Mouse (Mus musculus) lung, postnatal 0 days (tissue): ENCODE data around the gene Uvrag. TPM values are rescaled to one million over a fixed set of nuclear protein-coding genes. Genes with fewer than 3 reads are reported as not detected.

ENCODE experiments used
- ATAC-seq: fragments of 200-750 bp; cut with Nextera tagmentation; 2 replicates; pipeline ENCODE4 v1.8.0; 2017; ENCODE audit warnings: moderate library complexity
- DNase-seq: peaks from one replicate; pipeline ENCODE4 v3.0.0-alpha.2; 2016; ENCODE audit warnings: low spot score
- H3K27ac ChIP-seq: fragments of 300-500 bp; sonication (generic); 2 replicates; pipeline ENCODE4 v1.5.1; 2014; ENCODE audit warnings: antibody characterized with exemption, mild to moderate bottlenecking, low read length, mixed read lengths
- H3K27me3 ChIP-seq: fragments of 300-500 bp; sonication (generic); replicated peaks from 2 replicates; pipeline ENCODE4 v1.6.1; 2014; ENCODE audit warnings: low read length, mixed read lengths; ENCODE audit not compliant: insufficient read depth
- H3K36me3 ChIP-seq: fragments of 300-500 bp; sonication (generic); 2 replicates; pipeline ENCODE4 v1.6.1; 2014; ENCODE audit warnings: low read length, mixed read lengths; ENCODE audit not compliant: insufficient read depth
- H3K4me1 ChIP-seq: fragments of 300-500 bp; sonication (generic); 2 replicates; pipeline ENCODE4 v1.6.1; 2014; ENCODE audit warnings: antibody characterized with exemption, low read depth, low read length, mixed read lengths; ENCODE audit not compliant: insufficient read depth
- H3K4me2 ChIP-seq: fragments of 300-500 bp; sonication (generic); replicated peaks from 2 replicates; pipeline ENCODE4 v1.6.1; 2014; ENCODE audit warnings: low read depth, mild to moderate bottlenecking, low read length, moderate library complexity, mixed read lengths
- H3K4me3 ChIP-seq: fragments of 300-500 bp; sonication (generic); 2 replicates; pipeline ENCODE4 v1.5.1; 2014; ENCODE audit warnings: low read depth, low read length
- H3K9ac ChIP-seq: fragments of 300-500 bp; sonication (generic); replicated peaks from 2 replicates; pipeline ENCODE4 v1.6.1; 2014; ENCODE audit warnings: low read depth, mild to moderate bottlenecking
- H3K9me3 ChIP-seq: fragments of 300-500 bp; sonication (generic); 2 replicates; pipeline ENCODE4 v1.6.1; 2016; ENCODE audit warnings: low read length, mixed read lengths
- CTCF ChIP-seq: IDR thresholded peaks from 2 replicates; pipeline ENCODE4 v1.5.1; 2016; ENCODE audit warnings: antibody characterized with exemption, mild to moderate bottlenecking
- EP300 ChIP-seq: IDR thresholded peaks from 2 replicates; pipeline ENCODE4 v1.6.1; 2016; ENCODE audit warnings: antibody characterized with exemption, mild to moderate bottlenecking, control low read depth
- WGBS: fragments of 180-500 bp; shearing (Covaris S2); extraction: QIAGEN DNeasy Blood & Tissue Kit; methylation state at CpG from one replicate; pipeline ENCODE4 v1.1.7; 2014; 5-methylcytosine and 5-hydroxymethylcytosine counted together
- polyA plus RNA-seq: library from polyadenylated mRNA; unstranded; fragments of >200 nt; fragmentation: Nextera tagmentation; extraction: Ambion mirVana; gene quantifications from 2 replicates; pipeline ENCODE4 v1.2.1, GENCODE M21; 2015

The Uvrag gene
- polyA plus RNA-seq, 1 experiment from 2014 or later, result 23.4 TPM

DNA sequence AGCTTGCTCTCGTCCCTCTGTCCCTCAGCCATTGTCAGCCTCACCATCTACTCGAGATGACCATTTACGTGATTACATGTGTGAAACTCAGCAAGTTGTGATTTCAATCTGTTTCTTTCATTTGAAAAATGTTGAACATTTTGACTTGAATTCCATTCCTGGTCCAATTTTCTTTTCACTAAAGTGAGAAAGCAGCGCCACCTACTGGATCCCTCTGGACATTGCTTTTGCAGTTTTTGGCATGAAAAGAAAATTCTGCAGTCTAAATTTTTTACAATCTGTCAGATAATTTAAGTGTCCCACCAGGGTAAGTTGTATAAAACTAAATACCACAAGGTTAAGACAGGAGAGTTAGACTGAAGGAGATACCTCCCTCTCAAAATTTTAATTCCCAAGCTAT lies 61.4 kb downstream of the Uvrag start:
- peak; percentile 75 for DNase-seq
- Histone ChIP-seq H3K27ac (no peak overlapping the region), H3K9me3 (no peaks in the 10 kb centered on the region), H3K9ac (no peak overlapping the region), H3K4me1 (no peaks in the 10 kb centered on the region), H3K4me2 (no peak overlapping the region), H3K27me3 (no peaks in the 10 kb centered on the region), H3K4me3 (no peak overlapping the region), H3K36me3 (no peaks in the 10 kb centered on the region)
- 26% methylated on average over 4 of the region's 4 CpGs for WGBS
- ATAC-seq, result no peak
- peak; percentile 82 for TF ChIP-seq CTCF
- TF ChIP-seq EP300, result no peak

DNA sequence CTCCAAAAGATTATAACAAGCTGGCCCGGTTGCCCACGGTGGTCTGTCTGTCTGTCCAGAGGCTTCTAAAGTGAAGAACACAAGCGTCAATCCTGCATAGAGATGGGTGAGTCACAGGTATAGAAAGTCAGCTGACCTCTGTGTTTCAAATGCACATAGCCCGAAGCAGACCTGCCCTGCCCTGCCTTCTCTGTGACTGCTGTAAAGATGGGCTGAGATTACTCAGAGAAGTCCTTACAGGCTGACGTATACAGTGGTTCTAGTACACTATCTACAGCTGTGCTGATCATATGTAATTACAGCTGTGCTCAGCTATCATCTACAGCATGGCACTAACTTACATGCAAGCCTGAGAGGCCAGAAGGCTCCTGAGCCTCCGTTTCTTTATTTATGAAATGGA lies 62.1 kb downstream of the Uvrag start:
- ATAC-seq (no peak), DNase-seq (no peak)
- Histone ChIP-seq H3K9ac (no peak overlapping the region), H3K27me3 (no peaks in the 10 kb centered on the region), H3K4me1 (no peaks in the 10 kb centered on the region), H3K4me3 (no peak overlapping the region), H3K4me2 (no peak overlapping the region), H3K27ac (no peak overlapping the region), H3K9me3 (no peaks in the 10 kb centered on the region), H3K36me3 (no peaks in the 10 kb centered on the region)
- no peak for TF ChIP-seq EP300
- TF ChIP-seq CTCF, result no peak
- WGBS, result 82% methylated on average over 6 of the region's 6 CpGs

DNA sequence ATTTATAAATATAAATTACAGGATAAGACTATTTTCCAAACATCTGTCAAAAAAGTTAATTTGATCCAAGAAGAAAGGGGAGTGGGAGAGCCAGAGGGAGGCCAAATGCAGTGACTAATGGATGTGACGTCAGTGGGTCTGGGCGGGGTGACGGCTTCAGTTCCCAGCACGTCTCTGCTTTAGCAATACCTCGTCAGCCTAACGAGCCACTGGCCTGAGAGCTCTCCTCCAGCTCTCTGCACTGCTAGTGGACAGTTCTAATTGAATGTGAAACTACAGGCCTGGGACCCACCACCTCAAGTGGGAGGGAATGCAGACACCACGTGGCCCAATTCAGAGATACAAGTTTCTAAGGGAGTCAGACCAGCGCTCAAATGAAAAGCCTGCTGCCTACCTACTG lies 63.7 kb downstream of the Uvrag start:
- WGBS, result 28% methylated on average over 8 of the region's 8 CpGs
- no peak overlapping the region for H3K27ac ChIP-seq
- DNase-seq, result peak; percentile 69

DNA sequence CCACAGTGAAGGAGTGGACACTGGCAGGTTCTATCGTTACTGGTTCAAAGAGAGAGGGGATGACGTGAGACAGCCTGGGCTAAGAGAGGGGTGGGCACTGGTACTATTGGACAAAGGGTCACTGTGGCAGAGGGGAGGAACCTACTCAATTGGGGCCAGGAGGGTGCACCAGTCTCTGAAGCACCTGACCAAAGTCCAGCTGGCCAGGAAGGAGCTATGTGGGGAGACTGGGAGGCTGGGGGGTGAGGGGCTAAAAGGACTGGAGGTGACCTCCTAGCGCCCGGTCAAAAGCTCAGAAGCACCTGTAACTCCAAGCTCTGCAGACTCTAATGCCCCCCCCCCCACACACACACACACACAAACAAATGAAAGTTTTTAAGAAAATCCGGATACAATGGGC lies 65.8 kb downstream of the Uvrag start:
- H3K4me2 ChIP-seq, result no peak overlapping the region
- no peaks in the 10 kb centered on the region for H3K36me3 ChIP-seq
- DNase-seq (no peak), ATAC-seq (no peak)
- H3K27ac ChIP-seq, result no peak overlapping the region
- no peaks in the 10 kb centered on the region for H3K9me3 ChIP-seq
- H3K9ac ChIP-seq, result no peak overlapping the region
- no peaks in the 10 kb centered on the region for H3K4me1 ChIP-seq
- no peak overlapping the region for H3K4me3 ChIP-seq
- WGBS, result 81% methylated on average over 5 of the region's 5 CpGs
- TF ChIP-seq CTCF (no peak), EP300 (no peak)
- H3K27me3 ChIP-seq, result no peaks in the 10 kb centered on the region

More for the DNA sequence above, 63.7 kb downstream of the Uvrag start:
- no peaks in the 10 kb centered on the region for H3K27me3 ChIP-seq
- H3K9me3 ChIP-seq, result no peaks in the 10 kb centered on the region
- no peak for TF ChIP-seq EP300
- no peak for TF ChIP-seq CTCF
- no peaks in the 10 kb centered on the region for H3K36me3 ChIP-seq
- no peaks in the 10 kb centered on the region for H3K4me1 ChIP-seq
- no peak overlapping the region for H3K9ac ChIP-seq
- no peak overlapping the region for H3K4me2 ChIP-seq
- ATAC-seq, result peak; percentile 78
- no peak overlapping the region for H3K4me3 ChIP-seq

DNA sequence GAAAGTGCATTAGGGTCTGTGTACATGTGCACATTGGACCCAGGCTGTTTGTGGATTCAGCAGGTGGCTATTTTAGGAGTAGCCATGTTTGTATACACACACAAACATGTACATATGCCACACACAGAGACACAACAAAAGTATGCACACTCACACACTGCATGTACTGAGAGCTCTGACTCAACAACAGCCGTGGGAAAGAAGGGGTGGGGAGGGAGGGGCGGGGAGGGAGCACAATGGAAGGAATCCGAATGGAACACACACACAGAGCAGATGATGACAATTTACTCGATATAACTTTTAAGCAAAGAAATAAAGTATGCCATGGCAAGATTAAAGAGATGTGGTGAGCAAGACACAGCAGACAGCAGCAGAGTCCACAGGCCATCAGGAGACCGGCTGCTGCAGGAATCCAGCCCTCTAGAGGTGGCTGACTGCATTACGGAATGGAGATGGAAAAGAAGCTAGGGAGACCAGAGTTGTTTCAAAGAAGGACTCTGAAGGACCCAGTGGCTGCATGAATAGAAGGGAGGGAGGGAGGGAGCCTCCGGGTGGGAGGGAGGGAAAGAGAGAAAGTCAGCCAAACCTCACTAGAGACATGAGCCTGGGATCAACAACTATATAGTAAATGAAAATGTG lies 67.1 kb downstream of the Uvrag start:
- no peaks in the 10 kb centered on the region for H3K36me3 ChIP-seq
- DNase-seq (peak; percentile 63), ATAC-seq (peak; percentile 68)
- no peak overlapping the region for H3K9ac ChIP-seq
- H3K27me3 ChIP-seq, result no peaks in the 10 kb centered on the region
- 29% methylated on average over 7 of the region's 7 CpGs for WGBS
- no peak overlapping the region for H3K4me3 ChIP-seq
- H3K27ac ChIP-seq, result no peak overlapping the region
- TF ChIP-seq CTCF (peak; percentile 76), EP300 (no peak)
- H3K4me2 ChIP-seq, result no peak overlapping the region
- no peaks in the 10 kb centered on the region for H3K9me3 ChIP-seq
- H3K4me1 ChIP-seq, result no peaks in the 10 kb centered on the region

DNA sequence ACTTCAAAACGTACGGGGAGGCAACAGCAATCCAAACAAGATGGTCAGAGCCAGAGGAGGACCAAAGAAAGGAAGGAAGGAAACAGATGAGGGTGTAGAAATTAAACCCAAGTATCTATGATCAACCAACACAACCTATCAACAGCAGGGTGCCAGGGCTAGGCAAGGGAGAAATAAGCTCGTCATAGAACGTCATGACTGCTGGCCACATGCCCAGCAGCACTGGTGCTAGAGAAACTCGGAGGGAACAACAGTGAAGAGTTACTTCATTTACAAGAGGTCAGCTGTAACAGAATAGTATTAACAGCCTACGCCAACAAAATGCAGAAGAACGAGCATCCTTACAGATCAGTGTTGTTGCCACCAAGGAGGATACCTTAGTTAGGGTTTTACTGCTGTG lies 73.2 kb downstream of the Uvrag start:
- H3K4me3 ChIP-seq, result no peak overlapping the region
- WGBS, result 48% methylated on average over 7 of the region's 7 CpGs
- no peak overlapping the region for H3K27ac ChIP-seq
- 0 out of 2 replicates have a peak, but pooled peaks cover 3% of the 10 kb centered on the region for H3K4me1 ChIP-seq
- DNase-seq (no peak), ATAC-seq (no peak)
- no peaks in the 10 kb centered on the region for H3K9me3 ChIP-seq
- no peaks in the 10 kb centered on the region for H3K27me3 ChIP-seq
- TF ChIP-seq CTCF, result no peak
- TF ChIP-seq EP300, result no peak
- H3K36me3 ChIP-seq, result no peaks in the 10 kb centered on the region
- no peak overlapping the region for H3K4me2 ChIP-seq
- H3K9ac ChIP-seq, result no peak overlapping the region
